Mouse (Mus musculus): Measurements from ENCODE around the gene Apbb2.

DNA sequence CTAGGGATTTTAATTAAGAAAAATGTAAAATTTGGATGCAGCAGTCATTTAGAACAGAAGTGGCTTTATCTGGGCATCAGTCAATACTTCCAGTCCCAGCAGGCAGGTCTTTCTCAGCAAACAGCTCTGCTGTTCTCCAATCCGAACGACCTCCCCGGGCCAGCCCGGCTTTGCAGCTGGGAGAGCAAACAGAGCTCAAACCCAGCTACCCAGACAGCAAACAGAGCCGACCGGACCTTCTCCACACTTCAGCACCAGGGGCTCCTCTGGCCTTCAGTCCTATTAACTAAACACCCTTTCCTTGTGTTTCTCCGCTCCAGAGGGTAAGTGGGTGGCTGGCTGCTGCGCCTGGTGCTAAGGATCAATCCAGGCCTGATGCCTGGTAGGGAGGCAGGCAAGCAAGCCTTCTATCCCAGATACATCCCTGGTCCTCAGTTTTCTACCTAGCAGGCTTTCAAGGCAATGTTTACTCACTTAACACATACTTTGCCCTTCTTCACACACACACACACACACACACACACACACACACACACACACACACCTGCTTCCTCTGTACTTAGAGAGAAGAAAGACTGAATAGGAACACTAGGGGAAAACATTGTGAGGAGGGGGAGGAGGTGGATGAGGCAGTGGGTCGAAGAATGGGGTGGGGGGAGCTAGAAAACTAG lies 82.9 kb downstream of the Apbb2 start:
- no peak for TF ChIP-seq CTCF (IDR thresholded peaks at IDR 0.05; ENCODE audit: control insufficient read depth, insufficient read depth, insufficient replicate concordance, low read depth, low read length)
- no peak for TF ChIP-seq POLR2A (IDR thresholded peaks at IDR 0.05; ENCODE audit: control insufficient read depth, low read depth, low read length)
